Comparison of ENCODE assay signal across 8 mouse cellular contexts in genomic region chr10:43870752-43871151, GRCm38 (mm10). TPM values are rescaled to one million over a fixed set of nuclear protein-coding genes. Genes with fewer than 3 reads are reported as not detected.
DNase-seq lines count a peak whose midpoint lies in the region; ATAC-seq and TF ChIP-seq lines count a peak whose summit lies in the region.

No protein-coding gene starts in this region.

- no peaks in the 10 kb centered on the region for H3K9me3 ChIP-seq in forebrain, embryonic 11.5 days (ENCODE audit: control insufficient read depth, low read length)
- H3K9me3 ChIP-seq in forebrain, embryonic 12.5 days: no peaks in the 10 kb centered on the region
- no peaks in the 10 kb centered on the region for H3K9me3 ChIP-seq in midbrain, embryonic 10.5 days (replicated peaks)
- H3K9me3 ChIP-seq in midbrain, embryonic 16.5 days (replicated peaks; ENCODE audit: control insufficient read depth, low read length, poor library complexity, severe bottlenecking): no peaks in the 10 kb centered on the region
- no peaks in the 10 kb centered on the region for H3K9me3 ChIP-seq in hindbrain, postnatal 0 days (ENCODE audit: low read length)

- H3K4me3 ChIP-seq in forebrain, embryonic 11.5 days (ENCODE audit: low read depth, low read length): no peak overlapping the region
- H3K4me3 ChIP-seq in forebrain, embryonic 12.5 days (replicated peaks): no peak overlapping the region
- H3K4me3 ChIP-seq in midbrain, embryonic 10.5 days: no peak overlapping the region
- no peak overlapping the region for H3K4me3 ChIP-seq in midbrain, embryonic 16.5 days (ENCODE audit: low read depth, low read length)
- no peak overlapping the region for H3K4me3 ChIP-seq in hindbrain, postnatal 0 days (ENCODE audit: low read length)

- 74% methylated on average over 10 of the region's 10 CpGs for WGBS in forebrain, embryonic 11.5 days
- 73% methylated on average over 10 of the region's 10 CpGs for WGBS in forebrain, embryonic 12.5 days
- 72% methylated on average over 10 of the region's 10 CpGs for WGBS in midbrain, embryonic 10.5 days
- WGBS in midbrain, embryonic 16.5 days: 72% methylated on average over 10 of the region's 10 CpGs
- 64% methylated on average over 10 of the region's 10 CpGs for WGBS in hindbrain, postnatal 0 days

- no peak overlapping the region for H3K9ac ChIP-seq in forebrain, embryonic 11.5 days (ENCODE audit: low read length)
- no peak overlapping the region for H3K9ac ChIP-seq in forebrain, embryonic 12.5 days
- no peak overlapping the region for H3K9ac ChIP-seq in midbrain, embryonic 16.5 days (ENCODE audit: low read depth, low read length)
- H3K9ac ChIP-seq in hindbrain, postnatal 0 days (replicated peaks; ENCODE audit: low read length): no peak overlapping the region

- DNase-seq in forebrain, embryonic 11.5 days (ENCODE audit: low spot score): peak; percentile 68
- peak; percentile 33 for DNase-seq in midbrain, embryonic 10.5 days (ENCODE audit: low spot score)
- DNase-seq in adrenal gland, postnatal 36 days: peak; percentile 16 to 18
- peak; percentile 39 for DNase-seq in hindbrain, postnatal 0 days (ENCODE audit: low spot score)
- DNase-seq in naive thymus-derived CD4-positive, alpha-beta T cell, adult 2 months (ENCODE audit: low read depth): peak; percentile 65
- DNase-seq in yolk sac, embryonic 10.5 days (ENCODE audit: low spot score): no peak

- H3K27ac ChIP-seq in forebrain, embryonic 11.5 days (ENCODE audit: low read depth, low read length): no peak overlapping the region
- H3K27ac ChIP-seq in forebrain, embryonic 12.5 days: no peak overlapping the region
- no peak overlapping the region for H3K27ac ChIP-seq in midbrain, embryonic 10.5 days (replicated peaks)
- no peak overlapping the region for H3K27ac ChIP-seq in midbrain, embryonic 16.5 days (ENCODE audit: low read length)
- H3K27ac ChIP-seq in hindbrain, postnatal 0 days: no peak overlapping the region

- no peaks in the 10 kb centered on the region for H3K4me1 ChIP-seq in forebrain, embryonic 11.5 days (replicated peaks; ENCODE audit: control insufficient read depth, insufficient read depth, low read length)
- no peaks in the 10 kb centered on the region for H3K4me1 ChIP-seq in forebrain, embryonic 12.5 days
- no peaks in the 10 kb centered on the region for H3K4me1 ChIP-seq in midbrain, embryonic 10.5 days
- no peaks in the 10 kb centered on the region for H3K4me1 ChIP-seq in midbrain, embryonic 16.5 days (ENCODE audit: control insufficient read depth, insufficient read depth, low read length)
- no peaks in the 10 kb centered on the region for H3K4me1 ChIP-seq in hindbrain, postnatal 0 days (ENCODE audit: insufficient read depth, low read length)

- TF ChIP-seq CTCF in hindbrain, postnatal 0 days (IDR thresholded peaks at IDR 0.05; ENCODE audit: low read depth): peak; percentile 87

- H3K27me3 ChIP-seq in forebrain, embryonic 11.5 days (ENCODE audit: control insufficient read depth, insufficient read depth, low read length): no peaks in the 10 kb centered on the region
- H3K27me3 ChIP-seq in forebrain, embryonic 12.5 days: no peaks in the 10 kb centered on the region
- no peaks in the 10 kb centered on the region for H3K27me3 ChIP-seq in midbrain, embryonic 10.5 days (ENCODE audit: low read depth, poor library complexity, severe bottlenecking)
- H3K27me3 ChIP-seq in midbrain, embryonic 16.5 days (ENCODE audit: control insufficient read depth, insufficient read depth, low read depth, low read length): no peaks in the 10 kb centered on the region
- H3K27me3 ChIP-seq in hindbrain, postnatal 0 days (ENCODE audit: insufficient read depth, low read length): no peaks in the 10 kb centered on the region

- H3K36me3 ChIP-seq in forebrain, embryonic 11.5 days (ENCODE audit: control insufficient read depth, insufficient read depth, low read length): no peaks in the 10 kb centered on the region
- H3K36me3 ChIP-seq in forebrain, embryonic 12.5 days (replicated peaks): 0 out of 2 replicates have a peak, but pooled peaks cover 3% of the 10 kb centered on the region
- H3K36me3 ChIP-seq in midbrain, embryonic 10.5 days: peaks cover 9% of the 10 kb centered on the region
- H3K36me3 ChIP-seq in midbrain, embryonic 16.5 days (ENCODE audit: control insufficient read depth, insufficient read depth, low read length): no peaks in the 10 kb centered on the region
- H3K36me3 ChIP-seq in hindbrain, postnatal 0 days (ENCODE audit: insufficient read depth, low read length): no peaks in the 10 kb centered on the region

- H3K4me2 ChIP-seq in forebrain, embryonic 11.5 days (ENCODE audit: low read depth, low read length, severe bottlenecking): no peak overlapping the region
- H3K4me2 ChIP-seq in forebrain, embryonic 12.5 days: no peak overlapping the region
- H3K4me2 ChIP-seq in midbrain, embryonic 16.5 days (ENCODE audit: low read length): no peak overlapping the region
- no peak overlapping the region for H3K4me2 ChIP-seq in hindbrain, postnatal 0 days (ENCODE audit: low read depth, low read length)

- no peak for ATAC-seq in forebrain, embryonic 11.5 days (replicated peaks; ENCODE audit: low FRiP score)
- no peak for ATAC-seq in forebrain, embryonic 12.5 days (ENCODE audit: low FRiP score)
- ATAC-seq in midbrain, embryonic 16.5 days: no peak
- no peak for ATAC-seq in hindbrain, postnatal 0 days

RNA-seq across cellular contexts. Expression of gene Qrsl1, which starts 30.8 kb away (rescaled TPM):
- 26.5 and 29.0 TPM in 2 replicates for polyA plus RNA-seq in forebrain, embryonic 11.5 days (2014; fragmentation: Nextera tagmentation; extraction: Ambion mirVana)
- polyA plus RNA-seq in forebrain, embryonic 12.5 days (2016; fragmentation: Nextera tagmentation; extraction: Ambion mirVana): 25.3 and 26.8 TPM in 2 replicates
- polyA plus RNA-seq in midbrain, embryonic 10.5 days (2016; fragmentation: Nextera tagmentation; extraction: Ambion mirVana): 26.1 and 26.3 TPM in 2 replicates
- polyA plus RNA-seq in midbrain, embryonic 16.5 days (2015; fragmentation: Nextera tagmentation; extraction: Ambion mirVana): 22.5 and 24.6 TPM in 2 replicates
- total RNA-seq in adrenal gland, postnatal 36 days (2021): 10 to 100 TPM in 1 of 2 experiments, 1 to 10 TPM in 1; 8.8 to 10.4 TPM
- 16.9 and 19.0 TPM in 2 replicates for total RNA-seq in hindbrain, postnatal 0 days (2014; rRNA removed)
- 20.1 and 20.7 TPM in 2 replicates for polyA plus RNA-seq in hindbrain, postnatal 0 days (2015; fragmentation: Nextera tagmentation; extraction: Ambion mirVana)

RNA-seq across cellular contexts. Expression of gene Rtn4ip1, which starts 30.9 kb away (rescaled TPM):
- polyA plus RNA-seq in forebrain, embryonic 11.5 days (2014; fragmentation: Nextera tagmentation; extraction: Ambion mirVana): 20.7 and 20.8 TPM in 2 replicates
- 20.3 and 21.0 TPM in 2 replicates for polyA plus RNA-seq in forebrain, embryonic 12.5 days (2016; fragmentation: Nextera tagmentation; extraction: Ambion mirVana)
- polyA plus RNA-seq in midbrain, embryonic 10.5 days (2016; fragmentation: Nextera tagmentation; extraction: Ambion mirVana): 20.5 and 21.0 TPM in 2 replicates
- 15.1 and 15.4 TPM in 2 replicates for polyA plus RNA-seq in midbrain, embryonic 16.5 days (2015; fragmentation: Nextera tagmentation; extraction: Ambion mirVana)
- total RNA-seq in adrenal gland, postnatal 36 days (2021): 10 to 100 TPM; 23.9 to 27.3 TPM
- total RNA-seq in hindbrain, postnatal 0 days (2014; rRNA removed): 4.2 and 4.4 TPM in 2 replicates
- 10.4 and 11.7 TPM in 2 replicates for polyA plus RNA-seq in hindbrain, postnatal 0 days (2015; fragmentation: Nextera tagmentation; extraction: Ambion mirVana)
